Mouse (Mus musculus): Measurements from ENCODE around the gene Scaf11.
"Not testable (repeated sequence)": the region's sequence is repeated elsewhere in the genome, so short reads cannot be mapped to it uniquely, and the experiment has no call there.

Gene Scaf11

GRCm38 (mm10) chr15:96460730-96461540 is at the start of gene Scaf11:
Scaf11 (minus strand) TSS chr15:96460843.
- peak; percentile 93 for DNase-seq (ENCODE audit: low read depth, low spot score)

- peak; percentile 89 for DNase-seq (ENCODE audit: low read depth, low spot score)
Observed at GRCm38 (mm10) chr15:96507097-96507840, 46.6 kb upstream of the Scaf11 start.

- DNase-seq (ENCODE audit: low read depth, low spot score), result no peak
Observed at GRCm38 (mm10) chr15:96497646-96498045, 37.0 kb upstream of the Scaf11 start.

- no peak for DNase-seq (ENCODE audit: low read depth, low spot score)
Observed at GRCm38 (mm10) chr15:96494279-96494678, 33.6 kb upstream of the Scaf11 start.

GRCm38 (mm10) chr15:96493573-96493972 is 32.9 kb upstream of the Scaf11 start:
- DNase-seq (ENCODE audit: low read depth, low spot score), result no peak

GRCm38 (mm10) chr15:96492919-96493318 is 32.3 kb upstream of the Scaf11 start:
- DNase-seq (ENCODE audit: low read depth, low spot score), result not testable (repeated sequence)

- no peak for DNase-seq (ENCODE audit: low read depth, low spot score)
Observed at GRCm38 (mm10) chr15:96491861-96492641, 31.4 kb upstream of the Scaf11 start.

GRCm38 (mm10) chr15:96491421-96491820 is 30.8 kb upstream of the Scaf11 start:
- DNase-seq (ENCODE audit: low read depth, low spot score), result no peak

- DNase-seq (ENCODE audit: low read depth, low spot score), result no peak
Observed at GRCm38 (mm10) chr15:96490123-96490522, 29.5 kb upstream of the Scaf11 start.

- peak; percentile 85 for DNase-seq (ENCODE audit: low read depth, low spot score)
Observed at GRCm38 (mm10) chr15:96488941-96489786, 28.5 kb upstream of the Scaf11 start.

GRCm38 (mm10) chr15:96487066-96487698 is 26.5 kb upstream of the Scaf11 start:
- DNase-seq (ENCODE audit: low read depth, low spot score), result no peak

GRCm38 (mm10) chr15:96480822-96481221 is 20.2 kb upstream of the Scaf11 start:
- DNase-seq (ENCODE audit: low read depth, low spot score), result no peak

GRCm38 (mm10) chr15:96478006-96478405 is 17.4 kb upstream of the Scaf11 start:
- DNase-seq (ENCODE audit: low read depth, low spot score), result no peak

GRCm38 (mm10) chr15:96476359-96476758 is 15.7 kb upstream of the Scaf11 start:
- DNase-seq (ENCODE audit: low read depth, low spot score), result peak; percentile 90

GRCm38 (mm10) chr15:96475571-96475972 is 14.9 kb upstream of the Scaf11 start:
- peak; percentile 21 for DNase-seq (ENCODE audit: low read depth, low spot score)

- DNase-seq (ENCODE audit: low read depth, low spot score), result no peak
Observed at GRCm38 (mm10) chr15:96474325-96474955, 13.8 kb upstream of the Scaf11 start.

- no peak for DNase-seq (ENCODE audit: low read depth, low spot score)
Observed at GRCm38 (mm10) chr15:96473920-96474319, 13.3 kb upstream of the Scaf11 start.

GRCm38 (mm10) chr15:96468316-96468715 is 7.7 kb upstream of the Scaf11 start:
- DNase-seq (ENCODE audit: low read depth, low spot score), result no peak

GRCm38 (mm10) chr15:96467844-96468243 is 7.2 kb upstream of the Scaf11 start:
- no peak for DNase-seq (ENCODE audit: low read depth, low spot score)

GRCm38 (mm10) chr15:96466362-96466903 is 5.8 kb upstream of the Scaf11 start:
- DNase-seq (ENCODE audit: low read depth, low spot score), result no peak

Data from 3T3-L1 (cell line).